Mouse (Mus musculus) olfactory bulb, adult 2 months (tissue): ENCODE measurements around the gene Stub1.

Source experiments
- CTCF ChIP-seq: fragments of 200-500 bp; IDR thresholded peaks from 2 replicates; pipeline ENCODE4 v1.5.1; 2012; ENCODE audit warnings: low read depth, mild to moderate bottlenecking, low read length, moderate library complexity; ENCODE audit not compliant: insufficient read depth
- POLR2A ChIP-seq: fragments of 200-500 bp; IDR thresholded peaks from 2 replicates; pipeline ENCODE4 v1.6.1; 2012; ENCODE audit warnings: mild to moderate bottlenecking, low read depth, low read length, moderate library complexity; ENCODE audit not compliant: insufficient read depth

DNA sequence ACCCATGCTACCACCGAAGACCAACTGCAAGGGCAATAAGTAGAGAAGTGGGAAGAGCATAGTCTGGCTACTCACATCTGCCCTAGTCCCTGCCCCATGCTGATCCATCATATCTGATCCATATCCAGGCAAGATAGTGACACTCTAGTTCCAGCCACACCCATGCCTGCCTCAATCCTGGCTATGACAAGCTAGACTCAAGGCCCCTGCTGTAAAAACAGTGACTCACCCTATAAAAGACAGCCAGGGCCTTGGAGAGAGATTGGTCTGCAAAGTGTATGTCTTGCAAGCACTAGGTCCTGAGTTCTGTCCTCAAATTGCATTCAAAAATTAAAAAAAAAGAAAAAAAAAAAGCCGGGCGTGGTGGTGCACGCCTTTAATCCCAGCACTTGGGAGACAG, 26.7 kb downstream of the Stub1 start:
- TF ChIP-seq POLR2A = no peak
- no peak for TF ChIP-seq CTCF
